Mouse (Mus musculus): ENCODE results near the gene Rbpj.

- TF ChIP-seq CTCF (IDR thresholded peaks at IDR 0.05; ENCODE audit: borderline replicate concordance, control insufficient read depth, extremely low read depth, insufficient read depth, low read length, poor library complexity) = no peak
- no peak for TF ChIP-seq POLR2A (IDR thresholded peaks at IDR 0.05; ENCODE audit: control insufficient read depth, extremely low read depth, insufficient read depth, low read length, poor library complexity)
Observed at GRCm38 (mm10) chr5:53691577-53691976, 225.6 kb downstream of the Rbpj start.
